Mouse (Mus musculus) midbrain, embryonic 15.5 days (tissue): ENCODE data around the gene Wee1. TPM values are rescaled to one million over a fixed set of nuclear protein-coding genes. Genes with fewer than 3 reads are reported as not detected.
"Not testable (repeated sequence)": the region's sequence is repeated elsewhere in the genome, so short reads cannot be mapped to it uniquely, and the experiment has no call there.

Source experiments
- ATAC-seq: fragments of 200-750 bp; cut with Nextera tagmentation; replicated peaks from 2 replicates; pipeline ENCODE4 v1.8.0; 2017; ENCODE audit warnings: moderate TSS enrichment
- H3K27ac ChIP-seq: fragments of 300-500 bp; sonication (generic); 2 replicates; pipeline ENCODE4 v1.5.1; 2015; ENCODE audit warnings: mild to moderate bottlenecking, inconsistent platforms
- H3K27me3 ChIP-seq: fragments of 300-500 bp; sonication (generic); replicated peaks from 2 replicates; pipeline ENCODE4 v1.6.1; 2015; ENCODE audit warnings: inconsistent platforms
- H3K36me3 ChIP-seq: fragments of 300-500 bp; sonication (generic); replicated peaks from 2 replicates; pipeline ENCODE4 v1.6.1; 2015; ENCODE audit warnings: inconsistent platforms
- H3K4me1 ChIP-seq: fragments of 300-500 bp; sonication (generic); 2 replicates; pipeline ENCODE4 v1.6.1; 2015; ENCODE audit warnings: inconsistent platforms
- H3K4me2 ChIP-seq: fragments of 300-500 bp; sonication (generic); 2 replicates; pipeline ENCODE4 v1.6.1; 2015; ENCODE audit warnings: inconsistent platforms, mild to moderate bottlenecking, moderate library complexity
- H3K4me3 ChIP-seq: fragments of 300-500 bp; sonication (generic); 2 replicates; pipeline ENCODE4 v1.5.1; 2015; ENCODE audit warnings: mild to moderate bottlenecking, inconsistent platforms
- H3K9ac ChIP-seq: fragments of 300-500 bp; sonication (generic); 2 replicates; pipeline ENCODE4 v1.6.1; 2015; ENCODE audit warnings: mild to moderate bottlenecking, inconsistent platforms
- H3K9me3 ChIP-seq: fragments of 300-500 bp; sonication (generic); 2 replicates; pipeline ENCODE4 v1.6.1; 2016; ENCODE audit warnings: inconsistent platforms
- WGBS: fragments of 180-500 bp; shearing (Covaris S2); methylation state at CpG from one replicate; pipeline ENCODE4 v1.1.7; 2015; ENCODE audit warnings: mixed read lengths; 5-methylcytosine and 5-hydroxymethylcytosine counted together
- polyA plus RNA-seq: library from polyadenylated mRNA; unstranded; fragments of >200 nt; fragmentation: Nextera tagmentation; extraction: Ambion mirVana; gene quantifications from 2 replicates; pipeline ENCODE4 v1.2.1, GENCODE M21; 2015

Gene Wee1
- polyA plus RNA-seq, 1 experiment from 2014 or later = 5.1 TPM

DNA sequence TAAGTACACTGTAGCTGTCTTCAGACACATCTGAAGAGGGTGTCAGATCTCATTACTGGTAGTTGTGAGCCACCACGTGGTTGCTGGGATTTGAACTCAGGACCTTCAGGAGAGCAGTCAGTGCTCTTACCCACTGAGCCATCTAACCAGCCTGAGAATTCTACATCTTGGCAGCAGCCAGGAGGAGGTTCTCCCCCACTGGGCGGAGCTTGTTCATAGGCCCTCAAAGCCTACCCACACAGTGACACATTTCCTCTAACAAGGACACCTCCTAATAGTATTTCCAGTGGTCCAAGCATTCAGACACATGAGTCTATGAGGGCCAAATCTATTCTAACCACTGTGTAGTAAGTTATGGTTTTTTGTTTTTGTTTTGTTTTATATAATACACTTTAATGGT is 6.7 kb downstream of the Wee1 start:
- no peaks in the 10 kb centered on the region for H3K27me3 ChIP-seq
- H3K27ac ChIP-seq = no peak overlapping the region
- H3K9ac ChIP-seq = no peak overlapping the region
- 85% methylated on average over 2 of the region's 2 CpGs for WGBS
- no peak overlapping the region for H3K4me2 ChIP-seq
- ATAC-seq = no peak
- H3K9me3 ChIP-seq = no peaks in the 10 kb centered on the region
- H3K4me1 ChIP-seq = no peaks in the 10 kb centered on the region
- no peaks in the 10 kb centered on the region for H3K36me3 ChIP-seq
- H3K4me3 ChIP-seq = no peak overlapping the region

DNA sequence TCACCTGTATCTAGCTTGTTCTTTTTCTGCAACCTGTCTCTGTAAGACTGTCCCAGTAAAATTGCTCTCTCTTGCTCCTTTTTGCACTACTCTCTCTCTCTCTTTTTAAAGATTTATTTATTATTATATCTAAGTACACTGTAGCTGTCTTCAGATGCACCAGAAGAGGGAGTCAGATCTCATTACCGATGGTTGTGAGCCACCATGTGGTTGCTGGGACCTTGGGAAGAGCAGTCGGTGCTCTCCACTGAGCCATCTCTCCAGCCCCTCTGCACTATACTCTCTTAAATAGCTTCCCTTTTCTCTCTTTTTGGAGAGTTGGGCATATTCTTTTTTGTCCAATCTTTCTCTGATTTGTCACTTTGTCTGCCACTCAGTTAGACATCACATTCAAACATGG is 10.4 kb downstream of the Wee1 start:
- WGBS = 89% methylated on average over 2 of the region's 2 CpGs
- H3K27ac ChIP-seq, H3K9me3 ChIP-seq, H3K36me3 ChIP-seq, H3K27me3 ChIP-seq, H3K4me1 ChIP-seq, ATAC-seq, H3K9ac ChIP-seq, H3K4me2 ChIP-seq, H3K4me3 ChIP-seq: not testable (repeated sequence)

DNA sequence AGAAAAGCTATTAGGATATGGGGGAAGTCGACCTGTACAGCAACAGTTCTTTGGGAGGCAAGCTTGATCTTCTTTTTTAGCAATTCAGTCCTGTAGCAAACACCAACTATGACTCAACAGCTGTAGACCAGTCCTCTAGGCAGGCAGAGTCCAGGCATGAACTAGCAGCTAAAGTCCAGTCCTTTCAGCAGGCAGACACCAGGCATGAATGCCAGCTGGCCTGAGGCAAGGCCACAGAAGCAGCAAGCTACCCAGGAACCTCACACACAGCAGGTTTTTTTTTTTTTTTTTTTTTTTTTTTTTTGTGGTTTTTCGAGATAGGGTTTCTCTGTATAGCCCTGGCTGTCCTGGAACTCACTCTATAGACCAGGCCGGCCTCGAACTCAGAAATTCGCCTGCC is 12.1 kb downstream of the Wee1 start:
- no peaks in the 10 kb centered on the region for H3K4me1 ChIP-seq
- no peak overlapping the region for H3K27ac ChIP-seq
- no peaks in the 10 kb centered on the region for H3K27me3 ChIP-seq
- H3K36me3 ChIP-seq = no peaks in the 10 kb centered on the region
- H3K4me2 ChIP-seq = no peak overlapping the region
- no peak for ATAC-seq
- 89% methylated on average over 5 of the region's 5 CpGs for WGBS
- H3K4me3 ChIP-seq = no peak overlapping the region
- no peaks in the 10 kb centered on the region for H3K9me3 ChIP-seq
- no peak overlapping the region for H3K9ac ChIP-seq

DNA sequence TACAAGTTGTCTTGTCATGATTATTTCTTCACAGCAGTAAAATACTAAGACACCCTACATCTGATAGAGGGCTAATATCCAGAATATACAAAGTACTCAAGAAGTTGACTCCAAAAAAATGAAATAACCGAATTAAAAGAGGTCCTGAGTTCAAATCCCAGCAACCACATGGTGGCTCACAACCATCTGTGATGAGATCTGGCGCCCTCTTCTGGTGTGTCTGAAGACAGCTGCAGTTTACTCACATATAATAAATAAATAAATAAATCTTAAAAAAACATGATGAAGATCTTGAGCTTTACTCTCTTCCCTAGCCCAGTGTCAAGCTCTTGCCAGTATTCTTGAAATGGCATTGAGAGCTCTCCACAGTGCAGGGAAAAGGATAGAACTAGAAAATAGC is 16.7 kb downstream of the Wee1 start:
- no peaks in the 10 kb centered on the region for H3K27me3 ChIP-seq
- 0 out of 2 replicates have a peak, but pooled peaks cover 3% of the 10 kb centered on the region for H3K36me3 ChIP-seq
- H3K9ac ChIP-seq = no peak overlapping the region
- H3K4me2 ChIP-seq = no peak overlapping the region
- H3K27ac ChIP-seq = no peak overlapping the region
- WGBS = 88% methylated on average over 2 of the region's 2 CpGs
- no peaks in the 10 kb centered on the region for H3K4me1 ChIP-seq
- no peak for ATAC-seq
- no peak overlapping the region for H3K4me3 ChIP-seq
- no peaks in the 10 kb centered on the region for H3K9me3 ChIP-seq

GRCm38 (mm10) chr7:110143863-110144262 is 22.0 kb downstream of the Wee1 start:
- Histone ChIP-seq H3K27ac (no peak overlapping the region), H3K4me3 (no peak overlapping the region), H3K4me1 (no peaks in the 10 kb centered on the region), H3K4me2 (no peak overlapping the region), H3K36me3 (0 out of 2 replicates have a peak, but pooled peaks cover 3% of the 10 kb centered on the region), H3K27me3 (no peaks in the 10 kb centered on the region), H3K9ac (no peak overlapping the region), H3K9me3 (no peaks in the 10 kb centered on the region)
- 100% methylated on average over 1 of the region's 1 CpGs for WGBS
- no peak for ATAC-seq

- ATAC-seq = no peak
- WGBS = 88% methylated on average over 5 of the region's 5 CpGs
- Histone ChIP-seq H3K9me3 (no peaks in the 10 kb centered on the region), H3K4me2 (no peak overlapping the region), H3K4me1 (no peaks in the 10 kb centered on the region), H3K27me3 (no peaks in the 10 kb centered on the region), H3K36me3 (no peaks in the 10 kb centered on the region), H3K27ac (no peak overlapping the region), H3K9ac (no peak overlapping the region), H3K4me3 (no peak overlapping the region)
These were observed 31.0 kb downstream of the Wee1 start for GRCm38 (mm10) chr7:110152891-110153290.

DNA sequence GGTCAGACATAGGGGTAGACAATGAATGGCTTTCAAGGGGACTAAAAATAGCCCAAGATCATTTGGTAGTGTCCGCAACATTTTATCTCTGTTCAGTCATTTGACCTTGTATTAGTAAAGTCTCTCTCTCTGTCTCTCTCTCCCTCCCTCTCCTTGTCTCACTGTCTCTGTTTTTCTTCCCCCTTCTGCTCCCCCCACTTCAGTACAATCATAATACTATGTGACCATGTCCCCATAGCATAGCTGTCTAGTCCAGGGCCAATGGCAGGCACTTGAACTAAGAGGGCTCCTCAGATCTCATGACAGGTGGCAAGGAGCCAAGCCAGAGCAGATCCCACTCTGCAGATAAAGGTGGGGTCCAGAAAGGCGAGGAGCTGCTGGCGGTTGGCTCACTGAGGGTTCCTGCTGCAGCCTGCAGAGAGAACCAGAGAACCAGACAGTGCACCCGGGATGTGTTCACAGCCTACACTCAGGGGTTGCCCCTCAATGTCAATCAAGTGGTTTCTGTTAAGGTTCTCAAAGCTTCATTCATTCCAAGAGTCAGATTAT is 34.9 kb downstream of the Wee1 start:
- H3K27me3 ChIP-seq = no peaks in the 10 kb centered on the region
- no peak overlapping the region for H3K4me2 ChIP-seq
- no peaks in the 10 kb centered on the region for H3K4me1 ChIP-seq
- H3K4me3 ChIP-seq = no peak overlapping the region
- no peak for ATAC-seq
- H3K27ac ChIP-seq = no peak overlapping the region
- 60% methylated on average over 4 of the region's 4 CpGs for WGBS
- H3K36me3 ChIP-seq = no peaks in the 10 kb centered on the region
- no peaks in the 10 kb centered on the region for H3K9me3 ChIP-seq
- H3K9ac ChIP-seq = no peak overlapping the region

- H3K27ac ChIP-seq = no peak overlapping the region
- H3K4me1 ChIP-seq = no peaks in the 10 kb centered on the region
- no peak overlapping the region for H3K4me3 ChIP-seq
- H3K27me3 ChIP-seq = no peaks in the 10 kb centered on the region
- H3K36me3 ChIP-seq = no peaks in the 10 kb centered on the region
- H3K4me2 ChIP-seq = no peak overlapping the region
- WGBS = 71% methylated on average over 7 of the region's 7 CpGs
- no peak overlapping the region for H3K9ac ChIP-seq
- no peak for ATAC-seq
- no peaks in the 10 kb centered on the region for H3K9me3 ChIP-seq
These were observed 35.5 kb downstream of the Wee1 start for GRCm38 (mm10) chr7:110157261-110157910.

GRCm38 (mm10) chr7:110158073-110158472 is 36.2 kb downstream of the Wee1 start:
- no peak overlapping the region for H3K4me2 ChIP-seq
- no peaks in the 10 kb centered on the region for H3K36me3 ChIP-seq
- no peak overlapping the region for H3K9ac ChIP-seq
- no peak for ATAC-seq
- H3K9me3 ChIP-seq = no peaks in the 10 kb centered on the region
- no peak overlapping the region for H3K27ac ChIP-seq
- no peaks in the 10 kb centered on the region for H3K4me1 ChIP-seq
- WGBS = 74% methylated on average over 3 of the region's 3 CpGs
- H3K27me3 ChIP-seq = no peaks in the 10 kb centered on the region
- H3K4me3 ChIP-seq = no peak overlapping the region

DNA sequence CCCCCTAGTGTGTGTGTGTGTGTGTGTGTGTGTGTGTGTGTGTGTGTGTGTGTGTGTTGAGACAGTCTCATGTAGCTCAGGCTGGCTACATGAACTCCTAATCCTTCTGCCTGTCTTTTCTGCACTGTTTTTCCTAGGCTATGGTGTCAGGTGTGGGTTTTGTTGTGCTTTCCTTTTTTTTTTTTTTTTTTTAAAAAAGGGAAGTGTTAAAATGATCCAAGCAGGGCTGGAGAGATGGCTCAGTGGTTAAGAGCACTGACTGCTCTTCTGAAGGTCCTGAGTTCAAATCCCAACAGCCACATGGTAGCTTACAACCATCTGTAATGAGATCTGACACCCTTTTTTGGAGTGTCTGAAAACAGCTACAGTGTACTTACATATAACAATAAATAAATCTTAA is 38.3 kb downstream of the Wee1 start:
- H3K4me2 ChIP-seq, H3K9me3 ChIP-seq, H3K4me1 ChIP-seq, H3K27me3 ChIP-seq, H3K9ac ChIP-seq, ATAC-seq, H3K36me3 ChIP-seq, H3K27ac ChIP-seq, H3K4me3 ChIP-seq: not testable (repeated sequence)

- Histone ChIP-seq H3K36me3 (no peaks in the 10 kb centered on the region), H3K4me3 (no peak overlapping the region), H3K4me1 (no peaks in the 10 kb centered on the region), H3K27ac (no peak overlapping the region), H3K9me3 (no peaks in the 10 kb centered on the region), H3K27me3 (no peaks in the 10 kb centered on the region), H3K4me2 (no peak overlapping the region), H3K9ac (no peak overlapping the region)
- no peak for ATAC-seq
These were observed 38.8 kb downstream of the Wee1 start for GRCm38 (mm10) chr7:110160601-110161000.

- ATAC-seq = no peak
- 89% methylated on average over 6 of the region's 6 CpGs for WGBS
These were observed 41.2 kb downstream of the Wee1 start for GRCm38 (mm10) chr7:110163024-110163423.

GRCm38 (mm10) chr7:110164103-110164681 is 42.3 kb downstream of the Wee1 start:
- Histone ChIP-seq H3K9ac (peak overlapping the region; percentile 57), H3K4me1 (no peaks in the 10 kb centered on the region), H3K9me3 (no peaks in the 10 kb centered on the region), H3K4me2 (peak overlapping the region; percentile 85), H3K36me3 (no peaks in the 10 kb centered on the region), H3K27ac (peak overlapping the region; percentile 84), H3K4me3 (peak overlapping the region; percentile 51), H3K27me3 (no peaks in the 10 kb centered on the region)
- peak; percentile 91 for ATAC-seq
- WGBS = 1% methylated on average over 24 of the region's 24 CpGs

More at GRCm38 (mm10) chr7:110163024-110163423, 41.2 kb downstream of the Wee1 start:
- no peak overlapping the region for H3K4me2 ChIP-seq
- no peaks in the 10 kb centered on the region for H3K27me3 ChIP-seq
- H3K9me3 ChIP-seq = no peaks in the 10 kb centered on the region
- H3K4me1 ChIP-seq = no peaks in the 10 kb centered on the region
- H3K9ac ChIP-seq = no peak overlapping the region
- no peaks in the 10 kb centered on the region for H3K36me3 ChIP-seq
- H3K4me3 ChIP-seq = no peak overlapping the region
- H3K27ac ChIP-seq = no peak overlapping the region
